Mouse (Mus musculus): Measurements from ENCODE around the gene Otulin. TPM values are rescaled to one million over a fixed set of nuclear protein-coding genes. Genes with fewer than 3 reads are reported as not detected.

The Otulin gene
- polyA plus RNA-seq, 1 experiment from 2014 or later = 31.4 TPM

GRCm38 (mm10) chr15:27642895-27643294 is 12.4 kb upstream of the Otulin start:
- H3K27me3 ChIP-seq (ENCODE audit: control insufficient read depth, insufficient read depth, low read length) = no peaks in the 10 kb centered on the region
- no peaks in the 10 kb centered on the region for H3K9me3 ChIP-seq (ENCODE audit: control insufficient read depth, low read length)
- no peak for ATAC-seq (ENCODE audit: low FRiP score)
- no peaks in the 10 kb centered on the region for H3K4me1 ChIP-seq (replicated peaks; ENCODE audit: control insufficient read depth, insufficient read depth, low read length)
- WGBS = 89% methylated on average over 3 of the region's 3 CpGs
- no peak for DNase-seq (ENCODE audit: low spot score)
- no peak overlapping the region for H3K9ac ChIP-seq
- H3K4me2 ChIP-seq (replicated peaks) = no peak overlapping the region
- H3K27ac ChIP-seq = no peak overlapping the region
- H3K4me3 ChIP-seq (replicated peaks; ENCODE audit: low read length) = no peak overlapping the region
- no peaks in the 10 kb centered on the region for H3K36me3 ChIP-seq (replicated peaks; ENCODE audit: control insufficient read depth, insufficient read depth)

- Histone ChIP-seq H3K36me3 (replicated peaks; ENCODE audit: control insufficient read depth, insufficient read depth) (no peaks in the 10 kb centered on the region), H3K27ac (no peak overlapping the region), H3K9ac (no peak overlapping the region), H3K27me3 (ENCODE audit: control insufficient read depth, insufficient read depth, low read length) (no peaks in the 10 kb centered on the region), H3K9me3 (ENCODE audit: control insufficient read depth, low read length) (no peaks in the 10 kb centered on the region), H3K4me2 (replicated peaks) (no peak overlapping the region), H3K4me1 (replicated peaks; ENCODE audit: control insufficient read depth, insufficient read depth, low read length) (no peaks in the 10 kb centered on the region), H3K4me3 (replicated peaks; ENCODE audit: low read length) (no peak overlapping the region)
- no peak for ATAC-seq (ENCODE audit: low FRiP score)
- DNase-seq (ENCODE audit: low spot score) = no peak
- 77% methylated on average over 12 of the region's 12 CpGs for WGBS
Measured at GRCm38 (mm10) chr15:27641171-27641570, 10.7 kb upstream of the Otulin start.

DNA sequence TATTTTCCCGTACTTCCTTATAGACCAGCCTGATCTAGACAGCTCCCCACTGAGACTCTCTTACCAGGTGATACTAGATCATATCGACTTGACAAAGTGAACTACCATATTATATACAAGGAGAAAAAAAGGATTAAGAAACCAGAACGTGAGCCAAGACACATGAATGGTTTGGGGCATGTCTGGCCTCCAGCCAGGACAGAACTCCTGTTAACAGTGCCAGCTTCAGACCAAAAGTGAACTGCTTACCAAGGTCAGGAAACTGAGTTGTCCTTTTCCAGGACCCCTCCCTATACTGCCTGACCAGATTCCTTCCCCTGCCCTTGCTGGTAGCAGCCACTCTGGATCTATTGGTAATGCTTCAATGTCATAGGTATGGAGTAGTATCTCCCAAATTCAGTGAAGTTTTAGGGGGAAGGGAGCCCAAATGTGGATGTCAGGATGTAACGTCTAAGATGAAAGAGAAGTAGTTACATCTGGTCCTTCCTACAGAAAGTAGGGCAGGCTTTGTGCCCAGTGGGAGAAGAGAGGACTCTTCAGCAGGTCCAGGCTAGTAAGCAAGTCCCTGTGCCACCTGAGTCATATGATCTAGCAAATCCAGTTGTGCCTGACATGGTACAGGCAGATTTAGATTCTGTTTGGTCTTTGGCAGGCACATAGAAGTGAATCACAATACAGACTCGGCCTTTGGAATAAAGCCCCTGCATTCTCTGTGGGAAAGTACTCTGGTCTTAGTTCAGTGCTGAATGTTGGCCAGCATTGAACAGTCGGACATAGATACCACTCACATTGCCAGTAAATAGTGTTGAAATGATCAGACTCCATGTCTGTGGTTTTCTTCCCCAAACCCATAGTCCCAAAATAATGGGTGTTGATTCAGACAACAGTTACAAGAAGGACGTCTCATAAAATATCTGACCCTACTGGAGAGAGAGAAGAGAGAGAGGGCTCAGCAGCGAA is 3.7 kb upstream of the Otulin start:
- no peaks in the 10 kb centered on the region for H3K27me3 ChIP-seq (ENCODE audit: control insufficient read depth, insufficient read depth, low read length)
- H3K36me3 ChIP-seq (replicated peaks; ENCODE audit: control insufficient read depth, insufficient read depth) = no peaks in the 10 kb centered on the region
- peaks cover 13% of the 10 kb centered on the region for H3K4me1 ChIP-seq (replicated peaks; ENCODE audit: control insufficient read depth, insufficient read depth, low read length)
- no peak overlapping the region for H3K4me3 ChIP-seq (replicated peaks; ENCODE audit: low read length)
- DNase-seq (ENCODE audit: low spot score) = no peak
- H3K27ac ChIP-seq = no peak overlapping the region
- no peaks in the 10 kb centered on the region for H3K9me3 ChIP-seq (ENCODE audit: control insufficient read depth, low read length)
- no peak overlapping the region for H3K9ac ChIP-seq
- 86% methylated on average over 8 of the region's 8 CpGs for WGBS
- no peak for ATAC-seq (ENCODE audit: low FRiP score)
- no peak overlapping the region for H3K4me2 ChIP-seq (replicated peaks)

GRCm38 (mm10) chr15:27629800-27630600 is 493 bp downstream of the Otulin start:
- peak overlapping the region; percentile 79 for H3K9ac ChIP-seq
- no peaks in the 10 kb centered on the region for H3K9me3 ChIP-seq (ENCODE audit: control insufficient read depth, low read length)
- 0 out of 2 replicates have a peak overlapping the region, but pooled peaks have one; percentile 62 for H3K27ac ChIP-seq
- H3K36me3 ChIP-seq (replicated peaks; ENCODE audit: control insufficient read depth, insufficient read depth) = peaks cover 13% of the 10 kb centered on the region
- H3K27me3 ChIP-seq (ENCODE audit: control insufficient read depth, insufficient read depth, low read length) = no peaks in the 10 kb centered on the region
- peaks cover 18% of the 10 kb centered on the region for H3K4me1 ChIP-seq (replicated peaks; ENCODE audit: control insufficient read depth, insufficient read depth, low read length)
- DNase-seq (ENCODE audit: low spot score) (no peak), ATAC-seq (ENCODE audit: low FRiP score) (peak; percentile 77; the same call in 1 of the 2 replicates)
- 3% methylated on average over 48 of the region's 53 CpGs for WGBS
- H3K4me3 ChIP-seq (replicated peaks; ENCODE audit: low read length) = peak overlapping the region; percentile 84
- peak overlapping the region; percentile 76 for H3K4me2 ChIP-seq (replicated peaks)

GRCm38 (mm10) chr15:27629046-27629445 is 1.4 kb downstream of the Otulin start:
- Histone ChIP-seq H3K9me3 (ENCODE audit: control insufficient read depth, low read length) (no peaks in the 10 kb centered on the region), H3K36me3 (replicated peaks; ENCODE audit: control insufficient read depth, insufficient read depth) (peaks cover 13% of the 10 kb centered on the region), H3K4me1 (replicated peaks; ENCODE audit: control insufficient read depth, insufficient read depth, low read length) (peaks cover 18% of the 10 kb centered on the region), H3K4me3 (replicated peaks; ENCODE audit: low read length) (no peak overlapping the region), H3K27ac (no peak overlapping the region), H3K27me3 (ENCODE audit: control insufficient read depth, insufficient read depth, low read length) (no peaks in the 10 kb centered on the region), H3K4me2 (replicated peaks) (peak overlapping the region; percentile 76), H3K9ac (no peak overlapping the region)
- DNase-seq (ENCODE audit: low spot score) (no peak), ATAC-seq (ENCODE audit: low FRiP score) (no peak)
- 82% methylated on average over 4 of the region's 4 CpGs for WGBS

- WGBS = 93% methylated on average over 9 of the region's 9 CpGs
- H3K4me2 ChIP-seq (replicated peaks) = no peak overlapping the region
- H3K4me3 ChIP-seq (replicated peaks; ENCODE audit: low read length) = no peak overlapping the region
- no peaks in the 10 kb centered on the region for H3K27me3 ChIP-seq (ENCODE audit: control insufficient read depth, insufficient read depth, low read length)
- H3K27ac ChIP-seq = no peak overlapping the region
- no peak overlapping the region for H3K9ac ChIP-seq
- ATAC-seq (ENCODE audit: low FRiP score) (no peak), DNase-seq (ENCODE audit: low spot score) (no peak)
- H3K36me3 ChIP-seq (replicated peaks; ENCODE audit: control insufficient read depth, insufficient read depth) = peaks cover 17% of the 10 kb centered on the region
- peaks cover 18% of the 10 kb centered on the region for H3K4me1 ChIP-seq (replicated peaks; ENCODE audit: control insufficient read depth, insufficient read depth, low read length)
- H3K9me3 ChIP-seq (ENCODE audit: control insufficient read depth, low read length) = no peaks in the 10 kb centered on the region
Measured at GRCm38 (mm10) chr15:27627794-27628193, 2.7 kb downstream of the Otulin start.

DNA sequence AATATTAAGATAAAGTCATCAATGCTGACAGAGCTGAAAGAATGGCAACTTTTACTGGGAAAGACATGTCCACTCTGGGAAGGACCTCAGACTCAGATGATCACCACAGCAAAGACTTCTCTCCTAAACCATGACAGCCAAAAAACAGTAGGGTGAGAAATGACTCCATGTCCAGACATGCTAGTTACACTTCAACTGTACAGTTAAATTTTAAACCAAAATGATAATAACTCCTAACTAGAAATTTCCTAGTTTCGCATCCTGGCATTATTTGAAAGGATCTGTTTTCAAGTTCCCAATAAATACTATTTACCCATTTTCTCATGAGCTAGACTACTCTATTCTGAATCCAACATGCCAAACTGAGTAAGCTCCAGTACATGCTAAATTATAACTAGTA is 4.2 kb downstream of the Otulin start:
- no peaks in the 10 kb centered on the region for H3K27me3 ChIP-seq (ENCODE audit: control insufficient read depth, insufficient read depth, low read length)
- no peak for DNase-seq (ENCODE audit: low spot score)
- H3K9ac ChIP-seq = no peak overlapping the region
- H3K4me1 ChIP-seq (replicated peaks; ENCODE audit: control insufficient read depth, insufficient read depth, low read length) = peaks cover 17% of the 10 kb centered on the region
- 95% methylated on average over 1 of the region's 1 CpGs for WGBS
- no peak for ATAC-seq (ENCODE audit: low FRiP score)
- H3K4me3 ChIP-seq (replicated peaks; ENCODE audit: low read length) = no peak overlapping the region
- H3K4me2 ChIP-seq (replicated peaks) = no peak overlapping the region
- no peak overlapping the region for H3K27ac ChIP-seq
- H3K9me3 ChIP-seq (ENCODE audit: control insufficient read depth, low read length) = no peaks in the 10 kb centered on the region
- H3K36me3 ChIP-seq (replicated peaks; ENCODE audit: control insufficient read depth, insufficient read depth) = peaks cover 22% of the 10 kb centered on the region

- Histone ChIP-seq H3K27me3 (ENCODE audit: control insufficient read depth, insufficient read depth, low read length) (no peaks in the 10 kb centered on the region), H3K4me3 (replicated peaks; ENCODE audit: low read length) (no peak overlapping the region), H3K4me2 (replicated peaks) (no peak overlapping the region), H3K9me3 (ENCODE audit: control insufficient read depth, low read length) (no peaks in the 10 kb centered on the region), H3K9ac (no peak overlapping the region), H3K4me1 (replicated peaks; ENCODE audit: control insufficient read depth, insufficient read depth, low read length) (peaks cover 14% of the 10 kb centered on the region), H3K36me3 (replicated peaks; ENCODE audit: control insufficient read depth, insufficient read depth) (peaks cover 22% of the 10 kb centered on the region), H3K27ac (no peak overlapping the region)
- no peak for DNase-seq (ENCODE audit: low spot score)
- ATAC-seq (ENCODE audit: low FRiP score) = no peak
- WGBS = 91% methylated on average over 10 of the region's 10 CpGs
Measured at GRCm38 (mm10) chr15:27625890-27626255, 4.6 kb downstream of the Otulin start.

Measured in hindbrain, embryonic 14.5 days (tissue).